Comparison of ENCODE assay signal across 8 mouse cellular contexts in genomic region chr9:36916915-36917314, GRCm38 (mm10).
DNase-seq lines count a peak whose midpoint lies in the region; ATAC-seq lines count a peak whose summit lies in the region.

No protein-coding gene starts in this region.

- no peaks in the 10 kb centered on the region for H3K27me3 ChIP-seq in intestine, embryonic 14.5 days (replicated peaks; ENCODE audit: control insufficient read depth, insufficient read depth, low read length)

- no peaks in the 10 kb centered on the region for H3K36me3 ChIP-seq in intestine, embryonic 14.5 days (ENCODE audit: control insufficient read depth, insufficient read depth, low read length)

- peak overlapping the region; percentile 71 for H3K27ac ChIP-seq in intestine, embryonic 14.5 days (ENCODE audit: low read depth)

- H3K4me3 ChIP-seq in intestine, embryonic 14.5 days (ENCODE audit: low read depth, low read length): no peak overlapping the region

- peak; percentile 82 for ATAC-seq in intestine, embryonic 14.5 days (replicated peaks; ENCODE audit: low FRiP score, low TSS enrichment, low read depth)

- no peak overlapping the region for H3K9ac ChIP-seq in intestine, embryonic 14.5 days (ENCODE audit: low read length)

- peaks cover 10% of the 10 kb centered on the region for H3K4me1 ChIP-seq in intestine, embryonic 14.5 days (replicated peaks; ENCODE audit: control insufficient read depth, insufficient read depth, low read length)

- H3K4me2 ChIP-seq in intestine, embryonic 14.5 days (ENCODE audit: low read length): peak overlapping the region; percentile 1; the same call in 1 of the 2 replicates

- peak; percentile 24 for DNase-seq in adrenal gland, postnatal 14 days
- DNase-seq in adrenal gland, adult 2 months: no peak
- DNase-seq in embryo, embryonic 10.5 days (ENCODE audit: low spot score): peak; percentile 54
- DNase-seq in intestine, embryonic 14.5 days (ENCODE audit: low spot score): peak; percentile 68
- DNase-seq in lung, postnatal 4 days: peak; percentile 48 to 89
- DNase-seq in cerebellum, adult 11-12 months: no peak
- no peak for DNase-seq in c-Kit-positive CD71-positive TER-119-positive erythroid progenitor cells, embryonic 14.5 days (ENCODE audit: low spot score)
- DNase-seq in B cell, adult 2 months: no peak

- 27% methylated on average over 5 of the region's 5 CpGs for WGBS in intestine, embryonic 14.5 days

- no peaks in the 10 kb centered on the region for H3K9me3 ChIP-seq in intestine, embryonic 14.5 days (ENCODE audit: control insufficient read depth, low read length)

Comparison
In these comparisons a context has a peak if more than half of its experiments do, and no peak if none do; other contexts are left out.
1. DNase-seq: peak in adrenal gland, postnatal 14 days (single experiment), embryo, embryonic 10.5 days (single experiment), intestine, embryonic 14.5 days (single experiment) and lung, postnatal 4 days (2 of 2); none in adrenal gland, adult 2 months (single experiment), cerebellum, adult 11-12 months (single experiment), c-Kit-positive CD71-positive TER-119-positive erythroid progenitor cells, embryonic 14.5 days (single experiment) and B cell, adult 2 months (0 of 2).